Mouse (Mus musculus): ENCODE measurements around the gene Diablo. TPM values are rescaled to one million over a fixed set of nuclear protein-coding genes. Genes with fewer than 3 reads are reported as not detected.
"Not testable (repeated sequence)": the region's sequence is repeated elsewhere in the genome, so short reads cannot be mapped to it uniquely, and the experiment has no call there.

The Diablo gene
- polyA plus RNA-seq, 1 experiment from 2014 or later: 112 TPM

GRCm38 (mm10) chr5:123524393-123524750 lies 396 bp upstream of the Diablo start:
- peak overlapping the region; percentile 81 for H3K27ac ChIP-seq
- H3K4me1 ChIP-seq: peaks cover 28% of the 10 kb centered on the region
- WGBS: under 1% methylated on average over 22 of the region's 27 CpGs
- peaks cover 17% of the 10 kb centered on the region for H3K36me3 ChIP-seq
- H3K27me3 ChIP-seq: no peaks in the 10 kb centered on the region
- H3K4me3 ChIP-seq: peak overlapping the region; percentile 94
- ATAC-seq (ENCODE audit: low FRiP score): peak; percentile 93
- H3K4me2 ChIP-seq (replicated peaks): peak overlapping the region; percentile 96
- peak overlapping the region; percentile 59 for H3K9ac ChIP-seq
- H3K9me3 ChIP-seq (replicated peaks): no peaks in the 10 kb centered on the region

GRCm38 (mm10) chr5:123522166-123522565 lies 1.8 kb downstream of the Diablo start:
- no peaks in the 10 kb centered on the region for H3K9me3 ChIP-seq (replicated peaks)
- no peaks in the 10 kb centered on the region for H3K27me3 ChIP-seq
- peaks cover 22% of the 10 kb centered on the region for H3K36me3 ChIP-seq
- WGBS: 88% methylated on average over 1 of the region's 1 CpGs
- no peak overlapping the region for H3K4me3 ChIP-seq
- ATAC-seq (ENCODE audit: low FRiP score): no peak
- no peak overlapping the region for H3K9ac ChIP-seq
- no peak overlapping the region for H3K27ac ChIP-seq
- H3K4me1 ChIP-seq: peaks cover 28% of the 10 kb centered on the region
- H3K4me2 ChIP-seq (replicated peaks): no peak overlapping the region

- Histone ChIP-seq H3K27ac (no peak overlapping the region), H3K4me3 (no peak overlapping the region), H3K4me2 (replicated peaks) (no peak overlapping the region), H3K9me3 (replicated peaks) (no peaks in the 10 kb centered on the region), H3K27me3 (no peaks in the 10 kb centered on the region), H3K4me1 (peaks cover 28% of the 10 kb centered on the region), H3K9ac (peak overlapping the region; percentile 23; the same call in 1 of the 2 replicates), H3K36me3 (peaks cover 26% of the 10 kb centered on the region)
- ATAC-seq (ENCODE audit: low FRiP score): no peak
- 86% methylated on average over 1 of the region's 1 CpGs for WGBS
Observed at GRCm38 (mm10) chr5:123521621-123522020, 2.4 kb downstream of the Diablo start.

- peaks cover 35% of the 10 kb centered on the region for H3K36me3 ChIP-seq
- no peaks in the 10 kb centered on the region for H3K9me3 ChIP-seq (replicated peaks)
- H3K27ac ChIP-seq: no peak overlapping the region
- H3K4me2 ChIP-seq (replicated peaks): no peak overlapping the region
- no peak for ATAC-seq (ENCODE audit: low FRiP score)
- H3K27me3 ChIP-seq: no peaks in the 10 kb centered on the region
- peaks cover 28% of the 10 kb centered on the region for H3K4me1 ChIP-seq
- no peak overlapping the region for H3K9ac ChIP-seq
- WGBS: 84% methylated on average over 9 of the region's 9 CpGs
- H3K4me3 ChIP-seq: no peak overlapping the region
Observed at GRCm38 (mm10) chr5:123520666-123521065, 3.3 kb downstream of the Diablo start.

- no peak overlapping the region for H3K27ac ChIP-seq
- H3K4me1 ChIP-seq: no peaks in the 10 kb centered on the region
- H3K4me2 ChIP-seq (replicated peaks): no peak overlapping the region
- ATAC-seq (ENCODE audit: low FRiP score): no peak
- no peaks in the 10 kb centered on the region for H3K27me3 ChIP-seq
- no peaks in the 10 kb centered on the region for H3K9me3 ChIP-seq (replicated peaks)
- WGBS: 93% methylated on average over 5 of the region's 5 CpGs
- no peak overlapping the region for H3K4me3 ChIP-seq
- peaks cover 65% of the 10 kb centered on the region for H3K36me3 ChIP-seq
- H3K9ac ChIP-seq: no peak overlapping the region
Observed at GRCm38 (mm10) chr5:123514871-123515270, 9.1 kb downstream of the Diablo start.

- H3K36me3 ChIP-seq: peaks cover 42% of the 10 kb centered on the region
- H3K4me1 ChIP-seq: peaks cover 13% of the 10 kb centered on the region; the same call in 1 of the 2 replicates
- no peak overlapping the region for H3K27ac ChIP-seq
- no peaks in the 10 kb centered on the region for H3K9me3 ChIP-seq (replicated peaks)
- no peak overlapping the region for H3K4me2 ChIP-seq (replicated peaks)
- H3K4me3 ChIP-seq: no peak overlapping the region
- WGBS: 86% methylated on average over 3 of the region's 3 CpGs
- H3K27me3 ChIP-seq: peaks cover 6% of the 10 kb centered on the region; the same call in 1 of the 2 replicates
- no peak for ATAC-seq (ENCODE audit: low FRiP score)
- no peak overlapping the region for H3K9ac ChIP-seq
Observed at GRCm38 (mm10) chr5:123512102-123512501, 11.9 kb downstream of the Diablo start.

GRCm38 (mm10) chr5:123511426-123511825 lies 12.6 kb downstream of the Diablo start:
- H3K36me3 ChIP-seq: peaks cover 37% of the 10 kb centered on the region
- not testable (repeated sequence) for ATAC-seq (ENCODE audit: low FRiP score); H3K4me3 ChIP-seq

GRCm38 (mm10) chr5:123510160-123510559 lies 13.8 kb downstream of the Diablo start, which contains the start of gene B3gnt4:
Gene B3gnt4 (plus strand): TSS chr5:123510460.
- Histone ChIP-seq H3K27me3 (peaks cover 13% of the 10 kb centered on the region), H3K9ac (no peak within 1 kb of the TSS), H3K4me3 (no peak within 1 kb of the TSS), H3K27ac (no peak within 1 kb of the TSS), H3K9me3 (replicated peaks) (no peaks in the 10 kb centered on the region), H3K36me3 (peaks cover 27% of the 10 kb centered on the region), H3K4me1 (peaks cover 13% of the 10 kb centered on the region; the same call in 1 of the 2 replicates), H3K4me2 (replicated peaks) (peak within 1 kb of the TSS; percentile 76)
- ATAC-seq (ENCODE audit: low FRiP score): no peak
- 92% methylated on average over 5 of the region's 5 CpGs for WGBS

More at GRCm38 (mm10) chr5:123511426-123511825, 12.6 kb downstream of the Diablo start:
- H3K27ac ChIP-seq; H3K9ac ChIP-seq; H3K27me3 ChIP-seq; H3K9me3 ChIP-seq (replicated peaks); H3K4me2 ChIP-seq (replicated peaks): not testable (repeated sequence)
- peaks cover 13% of the 10 kb centered on the region; the same call in 1 of the 2 replicates for H3K4me1 ChIP-seq
- WGBS: 84% methylated on average over 3 of the region's 3 CpGs

- peak overlapping the region; percentile 56 for H3K4me3 ChIP-seq
- H3K27ac ChIP-seq: no peak overlapping the region
- H3K4me1 ChIP-seq: peaks cover 13% of the 10 kb centered on the region; the same call in 1 of the 2 replicates
- H3K27me3 ChIP-seq: peaks cover 13% of the 10 kb centered on the region
- ATAC-seq (ENCODE audit: low FRiP score): no peak
- H3K9me3 ChIP-seq (replicated peaks): no peaks in the 10 kb centered on the region
- H3K4me2 ChIP-seq (replicated peaks): peak overlapping the region; percentile 76
- peak overlapping the region; percentile 70 for H3K9ac ChIP-seq
- peaks cover 25% of the 10 kb centered on the region for H3K36me3 ChIP-seq
- 9% methylated on average over 12 of the region's 12 CpGs for WGBS
Observed at GRCm38 (mm10) chr5:123508921-123509320, 15.1 kb downstream of the Diablo start.

- H3K36me3 ChIP-seq: peaks cover 25% of the 10 kb centered on the region
- H3K27me3 ChIP-seq: peaks cover 13% of the 10 kb centered on the region
- H3K4me1 ChIP-seq: peaks cover 17% of the 10 kb centered on the region
- peak overlapping the region; percentile 56 for H3K4me3 ChIP-seq
- H3K27ac ChIP-seq: no peak overlapping the region
- H3K4me2 ChIP-seq (replicated peaks): peak overlapping the region; percentile 76
- H3K9ac ChIP-seq: peak overlapping the region; percentile 70
- 1% methylated on average over 57 of the region's 59 CpGs for WGBS
- H3K9me3 ChIP-seq (replicated peaks): no peaks in the 10 kb centered on the region
- peak; percentile 91 for ATAC-seq (ENCODE audit: low FRiP score)
Observed at GRCm38 (mm10) chr5:123507936-123508723, 15.8 kb downstream of the Diablo start.

GRCm38 (mm10) chr5:123501973-123502372 lies 22.0 kb downstream of the Diablo start:
- Histone ChIP-seq H3K9ac (no peak overlapping the region), H3K4me1 (peaks cover 13% of the 10 kb centered on the region), H3K36me3 (no peaks in the 10 kb centered on the region), H3K27me3 (peaks cover 13% of the 10 kb centered on the region), H3K4me3 (no peak overlapping the region), H3K4me2 (replicated peaks) (no peak overlapping the region), H3K27ac (no peak overlapping the region), H3K9me3 (replicated peaks) (no peaks in the 10 kb centered on the region)
- no peak for ATAC-seq (ENCODE audit: low FRiP score)
- 79% methylated on average over 4 of the region's 4 CpGs for WGBS

GRCm38 (mm10) chr5:123499717-123500116 lies 24.3 kb downstream of the Diablo start:
- Histone ChIP-seq H3K4me2 (replicated peaks) (no peak overlapping the region), H3K27ac (no peak overlapping the region), H3K9ac (no peak overlapping the region), H3K4me3 (no peak overlapping the region), H3K27me3 (peaks cover 7% of the 10 kb centered on the region; the same call in 1 of the 2 replicates), H3K36me3 (no peaks in the 10 kb centered on the region), H3K4me1 (peaks cover 18% of the 10 kb centered on the region), H3K9me3 (replicated peaks) (no peaks in the 10 kb centered on the region)
- 48% methylated on average over 4 of the region's 4 CpGs for WGBS
- ATAC-seq (ENCODE audit: low FRiP score): no peak
